Mouse (Mus musculus) adrenal gland, adult 2 months (tissue): Measurements from ENCODE around the gene Polrmt. TPM values are rescaled to one million over a fixed set of nuclear protein-coding genes. Genes with fewer than 3 reads are reported as not detected.

Source experiments
- DNase-seq: peaks from one replicate; pipeline ENCODE4 v3.0.0; 2021
- polyA plus RNA-seq: library from polyadenylated mRNA; depleted of rRNA; stranded (reverse); fragments of >200 nt; gene quantifications from 2 replicates; pipeline ENCODE4 v1.2.3, GENCODE M21; 2012
- total RNA-seq, 2 experiments: library from RNA; stranded (reverse); gene quantifications; 2 replicates each; pipeline ENCODE4 v1.2.3; 2021

Gene Polrmt
- total and polyA plus RNA-seq, 3 experiments, result 55.4 to 87.6 (median 62.8) TPM

DNA sequence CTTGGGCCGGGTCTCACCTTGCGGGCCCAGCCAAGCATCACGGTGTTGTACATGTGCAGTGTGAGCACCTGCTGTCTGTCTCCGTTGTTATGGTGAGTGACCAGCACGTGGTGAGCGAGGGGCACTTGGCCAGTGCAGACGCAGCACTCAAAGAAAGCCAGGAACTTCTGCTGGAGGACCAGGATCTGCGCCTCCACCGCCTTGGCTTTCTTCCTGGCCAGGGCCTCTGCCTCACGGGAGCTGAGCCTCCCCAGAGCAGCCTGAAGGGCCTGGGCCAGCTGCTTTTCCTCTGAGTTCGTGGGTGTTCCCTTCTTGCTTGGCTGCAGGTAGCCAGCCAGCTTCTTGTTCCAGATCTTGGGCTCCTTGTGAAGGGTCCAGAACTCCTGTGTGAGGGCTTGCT is 3.2 kb downstream of the Polrmt start:
- DNase-seq, result no peak

DNA sequence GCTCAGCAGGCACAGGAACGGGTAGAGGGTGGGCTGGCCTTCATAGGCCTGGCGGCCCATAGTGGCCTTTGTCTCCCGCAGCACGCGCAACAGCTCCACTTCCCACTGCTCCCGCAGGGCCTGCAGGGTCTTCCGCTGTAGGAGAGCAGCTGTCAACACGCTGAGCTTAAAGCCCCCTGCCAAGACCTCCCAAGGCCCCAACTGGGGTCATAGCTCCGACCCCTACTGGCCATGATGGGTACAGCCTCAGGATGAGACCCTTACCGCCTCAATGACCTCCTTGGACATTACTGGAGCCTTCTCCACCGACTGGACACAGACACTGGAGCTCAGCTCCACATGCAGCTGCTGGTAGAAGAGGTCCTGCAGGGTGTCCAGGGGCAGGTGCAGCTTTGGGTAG is 5.5 kb downstream of the Polrmt start:
- no peak for DNase-seq

DNA sequence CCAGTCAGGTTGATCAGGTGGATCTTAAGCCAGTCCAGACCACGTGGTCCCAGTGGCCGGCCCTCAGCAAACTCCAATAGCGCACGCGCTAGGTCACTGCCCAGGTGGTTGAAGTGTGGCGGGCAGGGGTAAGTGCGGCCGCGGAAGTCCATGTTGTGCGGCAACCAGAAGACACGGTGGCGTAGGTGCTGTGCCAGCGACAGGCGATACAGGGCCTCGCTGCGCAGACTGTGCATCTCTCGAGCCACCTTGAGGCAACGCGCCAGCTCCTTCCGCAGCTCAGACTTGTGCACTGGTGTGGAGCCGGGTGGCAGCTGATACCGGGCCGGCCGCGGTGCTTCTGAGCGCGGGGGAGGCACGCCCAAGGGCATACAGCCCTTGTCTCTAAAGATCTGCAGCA is 7.1 kb downstream of the Polrmt start:
- no peak for DNase-seq

DNA sequence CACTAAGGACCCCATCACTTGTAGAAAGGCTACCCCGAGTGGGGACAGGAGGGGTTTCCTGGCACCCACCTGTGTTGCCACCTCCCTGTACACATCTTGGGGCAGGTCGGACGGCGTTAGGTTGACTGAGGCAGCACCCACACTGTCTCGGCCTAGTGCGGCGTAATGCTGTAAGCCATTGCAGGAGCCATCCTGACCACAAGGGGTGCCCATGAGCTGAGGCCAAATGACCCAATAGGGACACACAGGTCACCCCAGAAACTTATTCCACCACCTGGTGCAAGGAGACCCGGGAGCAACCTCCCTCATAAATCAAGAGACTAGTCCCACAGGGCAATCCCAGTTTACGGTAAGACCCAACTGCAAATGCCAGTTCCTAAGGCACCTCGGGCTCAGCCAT is 8.1 kb downstream of the Polrmt start:
- DNase-seq, result no peak

DNA sequence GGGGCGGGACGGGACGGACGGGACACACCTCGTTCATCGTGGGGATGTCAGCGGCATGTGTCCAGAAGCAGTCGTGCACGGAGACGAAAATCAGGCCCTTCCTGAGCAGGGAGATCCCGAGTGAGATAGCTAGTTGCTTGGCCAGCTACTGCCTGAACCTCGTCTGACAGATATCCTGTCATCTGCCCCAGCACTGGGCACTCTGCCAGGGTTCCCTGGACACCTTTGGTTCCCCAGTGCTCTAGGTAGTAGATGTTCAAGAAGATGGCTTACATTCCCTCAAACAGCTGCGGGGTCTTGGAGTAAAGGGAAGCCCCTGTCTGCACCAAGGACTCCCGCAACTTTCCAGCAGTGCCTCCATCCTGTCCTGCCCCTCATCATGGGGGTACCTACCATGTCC is 9.7 kb downstream of the Polrmt start:
- DNase-seq, result no peak

DNA sequence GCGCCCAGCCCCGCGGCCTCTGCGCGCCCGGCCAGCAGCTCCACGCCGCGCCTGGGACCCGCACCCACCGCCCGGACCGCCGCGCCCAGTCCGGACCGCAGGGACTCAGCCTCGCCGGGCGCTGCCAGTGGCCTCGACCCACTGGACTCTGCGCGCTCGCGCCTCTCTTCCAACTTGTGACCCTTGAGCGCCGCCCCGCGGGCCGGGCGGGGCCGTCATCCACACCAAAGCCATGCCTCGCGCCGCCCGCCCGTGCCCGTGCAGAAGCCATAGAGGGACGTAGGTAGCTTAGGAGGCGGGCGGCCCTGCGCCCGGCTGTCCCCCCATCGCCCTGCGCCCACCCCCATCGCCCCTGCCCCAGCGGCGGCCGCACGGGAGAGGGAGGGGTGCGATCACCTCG is 11.0 kb downstream of the Polrmt start:
- DNase-seq, result peak; percentile 36

DNA sequence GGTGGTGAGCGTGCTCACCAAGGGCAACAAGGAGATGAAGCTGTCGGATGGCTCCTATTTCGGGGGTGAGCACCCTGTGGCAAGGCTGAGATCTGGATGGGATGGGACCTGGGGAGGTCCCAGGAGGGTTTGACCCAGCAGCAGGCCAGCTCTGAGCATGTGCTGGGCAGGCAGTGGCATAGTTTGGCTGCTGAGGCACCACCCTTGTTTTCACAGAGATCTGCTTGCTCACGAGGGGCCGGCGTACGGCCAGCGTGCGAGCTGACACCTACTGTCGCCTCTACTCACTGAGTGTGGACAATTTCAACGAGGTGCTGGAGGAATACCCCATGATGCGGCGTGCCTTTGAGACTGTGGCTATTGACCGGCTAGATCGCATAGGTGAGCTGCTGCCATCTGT is 12.5 kb downstream of the Polrmt start:
- no peak for DNase-seq

DNA sequence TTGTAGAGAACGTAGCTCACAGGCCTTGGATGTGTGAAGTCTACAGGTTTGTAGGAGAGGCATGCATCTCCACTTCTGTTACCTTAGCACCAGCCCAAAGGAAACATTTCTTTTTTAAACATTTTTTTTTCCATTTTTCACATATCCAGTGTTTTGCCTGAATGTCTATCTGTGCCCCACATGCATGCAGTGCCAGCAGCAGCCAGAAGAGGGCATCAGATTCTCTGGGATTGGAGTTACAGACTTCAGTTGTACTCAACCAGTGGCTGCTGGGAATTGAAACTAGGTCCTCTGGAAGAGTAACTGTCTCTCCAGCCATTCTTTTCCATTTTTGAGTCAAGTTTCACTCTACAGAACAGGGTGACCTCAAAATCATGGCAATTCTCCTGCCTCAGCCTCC is 13.9 kb downstream of the Polrmt start:
- no peak for DNase-seq

DNA sequence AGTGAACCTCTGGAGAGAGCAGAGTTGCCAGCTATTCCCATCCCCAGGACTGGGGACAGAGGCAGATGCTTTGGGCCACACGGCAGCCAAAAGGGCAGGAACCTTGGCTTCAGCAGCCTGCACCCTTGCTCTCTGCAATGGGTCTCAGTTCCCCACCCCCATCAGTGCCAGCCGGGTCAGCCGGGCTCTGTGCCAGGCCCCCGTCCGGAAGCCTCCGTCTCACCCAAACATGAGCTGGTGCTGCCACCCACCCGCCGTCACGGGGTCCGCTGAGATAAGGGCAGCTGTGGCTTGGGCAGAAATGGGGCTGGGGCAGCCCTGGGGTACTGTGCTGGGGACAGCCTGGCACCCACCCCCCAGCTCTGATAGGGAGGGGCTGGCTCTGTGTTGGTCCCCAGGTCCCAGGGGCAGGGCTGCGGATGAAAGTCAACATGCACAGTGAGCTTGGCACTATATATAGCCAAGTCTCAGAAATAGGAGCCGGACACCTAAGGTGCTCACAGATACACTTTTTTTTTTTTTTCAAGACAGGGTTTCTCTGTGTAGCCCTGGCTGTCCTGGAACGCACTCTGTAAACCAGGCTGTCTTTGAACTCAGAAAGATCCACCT is 16.9 kb downstream of the Polrmt start:
- no peak for DNase-seq

DNA sequence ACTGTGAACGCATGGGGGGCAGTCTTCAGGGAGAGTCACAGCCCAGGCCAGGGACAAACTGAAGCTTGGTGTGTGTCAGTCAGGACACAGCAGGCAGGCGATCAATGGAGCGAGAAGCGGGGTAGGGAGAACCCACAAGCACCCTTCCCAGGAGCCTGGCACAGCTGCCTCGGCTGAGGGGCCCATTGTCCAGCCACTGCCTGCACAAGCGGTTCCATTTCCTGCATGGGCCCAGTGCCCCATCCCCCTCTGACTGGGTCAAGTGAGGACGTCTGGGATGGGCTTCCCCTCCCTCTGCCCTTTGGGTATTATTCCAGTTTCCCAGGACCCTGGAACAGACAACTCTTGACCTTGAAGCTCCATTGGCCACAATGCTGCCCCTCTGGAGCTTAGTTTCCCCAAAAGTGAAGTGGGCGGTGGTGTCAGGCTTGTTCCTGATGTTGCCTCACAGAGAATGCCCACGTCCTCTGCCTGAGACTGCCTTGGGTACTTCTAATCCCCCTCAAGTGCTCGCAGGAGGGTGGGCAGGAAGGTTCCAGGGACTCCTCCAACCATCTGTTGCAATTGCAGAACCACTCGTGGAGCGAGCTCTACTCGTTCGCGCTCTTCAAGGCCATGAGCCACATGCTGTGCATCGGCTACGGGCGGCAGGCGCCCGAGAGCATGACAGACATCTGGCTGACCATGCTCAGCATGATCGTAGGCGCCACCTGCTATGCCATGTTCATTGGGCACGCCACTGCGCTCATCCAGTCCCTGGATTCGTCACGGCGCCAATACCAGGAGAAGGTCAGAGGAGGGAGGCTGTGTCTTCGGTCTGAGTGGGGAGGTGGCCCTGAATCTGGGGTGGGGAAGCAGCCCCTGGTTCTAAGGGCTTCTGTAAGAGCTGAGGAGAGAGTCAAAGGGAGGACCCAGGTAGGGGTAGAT is 17.8 kb downstream of the Polrmt start:
- no peak for DNase-seq

DNA sequence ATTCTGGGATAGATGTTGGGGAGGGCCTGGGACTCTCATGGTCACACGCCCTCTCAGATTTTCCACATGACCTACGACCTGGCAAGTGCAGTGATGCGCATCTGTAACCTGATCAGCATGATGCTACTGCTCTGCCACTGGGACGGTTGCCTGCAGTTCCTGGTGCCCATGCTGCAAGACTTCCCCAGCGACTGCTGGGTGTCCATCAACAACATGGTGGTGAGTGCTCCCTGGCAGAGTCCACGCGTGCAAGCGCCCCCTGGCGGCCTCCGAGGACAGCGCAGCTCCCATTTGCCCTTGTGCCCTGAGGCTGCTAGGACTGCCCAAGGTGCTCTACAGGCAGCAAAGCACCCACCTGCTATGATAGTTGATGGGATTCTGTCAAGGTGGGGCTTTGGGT is 20.3 kb downstream of the Polrmt start:
- peak; percentile 64 for DNase-seq

DNA sequence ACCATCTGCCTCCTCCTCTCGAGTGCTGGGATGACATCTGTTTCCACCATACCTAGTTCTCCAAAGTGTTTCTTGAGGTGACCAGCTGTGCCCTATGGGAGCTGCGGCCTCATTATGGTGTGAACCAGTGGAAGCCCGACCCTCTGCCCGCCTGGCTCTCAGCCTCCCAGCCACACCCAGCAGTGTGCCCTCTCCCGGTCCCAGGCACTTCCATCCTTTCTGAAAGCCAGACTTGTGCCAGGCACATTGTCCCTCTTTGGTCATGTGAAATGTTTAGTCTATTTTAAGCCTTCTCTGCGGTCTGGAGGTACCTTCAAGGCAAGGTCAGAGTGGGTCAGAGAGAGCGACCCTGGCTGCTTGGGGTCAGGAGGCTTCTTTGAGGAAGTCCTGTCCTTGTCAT is 22.7 kb downstream of the Polrmt start:
- DNase-seq, result no peak

DNA sequence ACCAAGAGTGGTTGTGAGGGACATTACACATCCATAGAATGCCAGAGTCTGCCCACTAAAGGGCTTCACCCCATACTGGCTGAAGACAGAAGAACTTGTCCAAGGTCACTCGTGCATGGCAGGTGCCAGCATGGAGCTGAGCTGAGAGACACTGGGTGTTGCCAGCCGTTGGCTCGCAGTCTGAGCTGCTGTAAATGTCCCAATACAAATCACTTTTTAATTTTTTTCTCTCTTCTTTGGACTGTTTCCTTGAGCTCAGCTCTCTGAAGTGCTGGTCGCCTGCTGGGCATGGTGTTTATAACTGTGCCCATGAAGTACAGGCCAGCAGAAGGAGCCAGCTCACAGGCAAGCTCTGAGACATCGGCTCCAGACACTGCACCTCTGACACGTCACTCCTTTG is 23.3 kb downstream of the Polrmt start:
- no peak for DNase-seq

DNA sequence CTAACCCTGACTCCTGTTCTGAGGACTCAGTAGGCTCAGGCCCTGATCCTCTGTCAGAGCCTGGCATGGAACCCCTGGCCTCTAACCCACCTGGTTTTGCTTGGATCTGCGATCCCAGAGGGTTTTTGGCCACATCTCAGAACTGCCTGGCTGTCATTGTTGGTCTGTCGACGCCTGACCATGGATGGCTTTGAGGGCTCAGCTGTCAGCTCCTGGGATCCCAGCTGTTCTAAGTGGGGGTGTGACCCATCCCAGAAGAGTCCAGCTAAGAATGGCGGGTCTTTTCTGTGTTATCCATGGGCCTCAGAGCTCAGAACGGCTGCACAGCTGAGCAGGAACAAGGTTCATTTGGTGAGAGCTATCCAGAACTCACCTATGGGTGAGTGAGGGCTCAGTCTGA is 25.3 kb downstream of the Polrmt start:
- DNase-seq, result no peak

DNA sequence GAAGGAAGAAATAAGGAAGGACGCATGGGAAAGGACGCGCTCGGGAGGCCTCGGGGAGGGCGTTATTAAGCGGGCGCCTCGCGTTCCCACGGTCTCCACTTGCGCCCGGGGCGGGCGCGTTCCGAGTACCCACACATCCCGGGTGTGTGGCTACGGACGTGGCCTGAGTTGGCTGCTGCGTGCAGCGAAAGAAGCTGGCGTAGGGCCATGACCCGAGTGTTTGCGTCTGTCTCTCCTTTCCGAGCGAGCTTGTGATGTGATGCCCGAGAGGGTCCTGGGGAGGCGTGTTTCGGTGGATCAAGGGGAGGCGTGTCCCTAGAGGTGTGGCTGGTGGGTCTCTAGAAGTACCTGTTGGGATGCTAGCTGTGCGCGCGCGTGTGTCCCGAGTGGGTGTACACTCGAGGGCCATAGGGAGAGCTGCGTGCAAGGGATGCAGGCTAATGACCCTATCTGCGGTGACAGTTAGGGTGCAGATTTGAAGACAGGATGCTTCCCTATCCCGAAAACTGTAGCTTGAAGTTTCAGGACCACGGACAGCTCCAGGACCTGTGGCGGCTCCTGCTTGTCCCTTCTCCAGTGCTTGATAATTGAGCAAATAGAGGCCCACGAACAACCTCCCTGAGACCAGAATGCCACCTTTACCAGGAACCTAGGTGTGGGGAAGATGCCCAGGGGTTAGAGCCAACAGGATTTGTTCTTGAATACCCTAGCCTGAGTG is 28.6 kb downstream of the Polrmt start:
- peak; percentile 76 for DNase-seq

DNA sequence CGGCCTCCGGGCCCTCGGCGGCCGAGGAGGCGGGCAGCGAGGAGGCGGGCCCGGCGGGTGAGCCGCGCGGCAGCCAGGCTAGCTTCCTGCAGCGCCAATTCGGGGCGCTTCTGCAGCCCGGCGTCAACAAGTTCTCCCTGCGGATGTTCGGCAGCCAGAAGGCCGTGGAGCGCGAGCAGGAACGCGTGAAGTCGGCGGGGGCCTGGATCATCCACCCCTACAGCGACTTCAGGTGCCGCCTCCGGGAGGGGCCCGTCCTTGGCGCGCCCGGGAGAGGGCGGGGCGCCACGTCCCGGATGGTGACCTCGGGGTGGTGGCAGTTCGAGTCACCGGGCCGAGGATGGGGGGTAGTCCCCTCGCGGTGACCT is 29.4 kb downstream of the Polrmt start:
- peak; percentile 65 for DNase-seq

DNA sequence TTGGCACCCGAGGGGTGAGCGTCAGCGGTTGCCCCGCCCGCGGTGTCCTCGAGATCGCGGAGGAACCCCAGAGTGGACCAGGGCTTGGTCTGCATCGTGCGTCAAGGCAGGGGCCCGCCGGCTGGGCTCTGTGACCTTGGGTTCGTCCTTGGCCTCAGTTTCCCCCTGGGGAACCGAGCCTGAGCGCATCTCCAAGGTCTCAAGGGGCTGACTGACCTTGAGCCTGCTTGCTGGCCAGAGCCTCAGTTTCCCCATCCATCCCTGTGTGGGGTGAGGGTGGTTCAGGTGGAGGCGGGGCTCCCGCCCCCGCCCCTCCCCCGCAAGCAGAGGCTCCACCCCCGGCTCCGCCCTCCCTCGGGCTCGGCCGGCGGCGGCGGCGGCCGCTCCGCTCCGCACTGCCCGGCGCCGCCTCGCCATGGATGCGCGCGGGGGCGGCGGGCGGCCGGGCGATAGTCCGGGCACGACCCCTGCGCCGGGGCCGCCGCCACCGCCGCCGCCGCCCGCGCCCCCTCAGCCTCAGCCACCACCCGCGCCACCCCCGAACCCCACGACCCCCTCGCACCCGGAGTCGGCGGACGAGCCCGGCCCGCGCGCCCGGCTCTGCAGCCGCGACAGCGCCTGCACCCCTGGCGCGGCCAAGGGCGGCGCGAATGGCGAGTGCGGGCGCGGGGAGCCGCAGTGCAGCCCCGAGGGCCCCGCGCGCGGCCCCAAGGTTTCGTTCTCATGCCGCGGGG is 30.0 kb downstream of the Polrmt start, which contains the start of gene Hcn2:
Gene Hcn2 (plus strand): TSS at position 381 of the 734 bp plus-strand sequence.
- no peak for DNase-seq

DNA sequence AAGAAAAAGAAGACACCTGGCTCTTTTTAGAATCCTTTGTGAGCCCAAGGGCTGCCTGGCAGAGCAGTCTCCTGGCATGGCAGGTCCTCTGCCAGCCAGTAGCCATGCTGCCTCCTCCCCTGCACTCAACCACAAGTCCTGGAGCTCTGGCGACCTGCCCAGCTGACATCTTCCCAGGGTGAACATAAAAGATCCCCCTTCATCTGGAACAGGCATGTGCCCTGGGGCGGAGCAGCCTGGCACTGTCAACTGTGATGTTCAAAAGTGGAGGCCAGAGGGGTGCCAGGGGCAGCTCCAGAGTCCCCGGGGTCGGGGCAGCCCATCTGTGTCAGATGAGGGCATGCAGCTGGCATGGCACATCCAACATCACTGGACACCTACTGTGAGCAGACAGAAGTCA is 31.4 kb downstream of the Polrmt start:
- no peak for DNase-seq

DNA sequence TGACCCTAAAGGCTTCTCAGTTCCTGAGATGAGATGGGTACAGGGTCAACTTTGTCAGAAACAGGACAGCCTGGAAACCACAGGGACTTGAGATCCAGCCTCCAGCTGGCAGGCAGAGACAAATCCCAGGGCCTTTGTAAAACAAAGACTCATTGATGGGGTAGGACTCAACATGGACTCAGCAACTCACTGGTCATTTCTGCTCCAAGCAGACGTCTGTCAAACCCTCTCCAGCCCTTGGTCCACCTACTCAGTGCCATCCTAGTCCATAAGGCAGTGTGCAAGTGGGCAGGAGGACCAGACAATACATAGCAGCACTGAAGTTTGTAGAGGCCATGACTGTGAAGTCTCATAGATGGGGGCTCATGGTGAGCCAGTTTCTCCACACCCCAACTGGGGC is 33.2 kb downstream of the Polrmt start:
- no peak for DNase-seq

DNA sequence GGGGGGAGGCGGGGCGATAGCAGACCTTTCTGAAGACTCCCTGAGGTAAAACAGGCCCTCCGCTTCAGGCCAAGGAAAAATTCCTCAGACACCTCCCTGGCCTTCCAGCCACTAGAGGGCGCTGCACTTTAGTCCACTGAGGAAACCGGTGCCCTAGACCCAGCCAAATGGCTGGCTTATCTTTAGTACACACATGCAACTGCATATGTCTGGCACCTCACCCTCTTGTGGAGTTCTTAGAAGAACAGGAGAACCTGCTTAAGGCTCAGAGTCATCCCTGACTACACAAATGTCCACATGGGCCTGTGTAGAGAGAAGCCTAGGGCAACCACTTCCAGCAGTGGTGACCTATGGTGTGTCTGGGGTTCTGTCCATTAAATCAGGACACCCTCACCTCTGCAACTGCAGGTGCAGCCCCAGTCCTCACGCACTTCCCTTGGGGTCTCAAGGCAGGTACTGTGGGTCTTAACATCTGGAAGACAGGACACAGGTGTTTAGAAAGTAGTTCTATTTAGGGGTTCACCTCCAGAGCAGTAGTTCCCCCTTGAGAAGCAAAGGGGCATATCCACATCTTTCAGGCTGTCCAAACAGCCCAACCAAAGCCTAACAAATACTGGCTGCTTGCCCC is 33.8 kb downstream of the Polrmt start:
- peak; percentile 78 for DNase-seq

DNA sequence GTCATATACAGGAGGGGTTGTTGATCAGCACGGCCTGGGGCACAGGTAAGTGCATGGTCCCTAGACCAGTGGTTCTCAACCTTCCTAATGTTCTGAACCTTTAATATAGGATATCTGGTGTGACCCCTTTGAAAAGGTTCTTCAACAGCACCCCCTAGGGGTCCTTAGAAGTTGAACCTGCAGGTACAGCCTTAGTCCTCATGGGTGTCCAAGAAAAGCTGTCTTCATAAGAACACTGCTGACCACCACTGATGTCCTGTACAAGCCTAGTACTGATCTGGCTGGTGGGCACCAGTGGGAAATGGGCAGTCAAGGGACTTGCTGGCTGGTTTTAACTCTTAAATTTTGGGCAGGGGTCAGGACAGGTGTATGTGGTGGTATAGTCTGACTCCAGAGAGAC is 34.4 kb downstream of the Polrmt start:
- no peak for DNase-seq

DNA sequence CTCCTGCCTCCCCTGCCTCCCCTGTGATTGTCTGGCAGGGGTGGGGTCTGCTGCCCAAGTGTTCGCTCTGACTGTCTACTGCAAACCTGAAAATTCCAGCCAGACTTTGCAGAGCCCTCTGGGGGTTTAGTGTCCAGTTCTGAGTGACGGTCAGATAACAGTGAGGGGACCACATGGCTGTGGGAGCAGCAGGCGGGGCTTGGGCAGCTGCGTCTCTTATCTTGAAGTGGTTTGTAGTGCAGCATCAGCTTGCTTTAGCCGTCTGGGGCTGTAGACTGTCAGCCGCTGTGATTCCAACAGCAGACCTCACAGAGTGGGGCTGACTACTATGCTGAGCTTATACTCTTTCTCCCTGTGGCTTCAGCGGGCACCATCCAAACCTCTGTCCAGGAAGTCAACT is 37.1 kb downstream of the Polrmt start:
- DNase-seq, result no peak
